Mouse (Mus musculus) cerebellum, adult 2 months (tissue): ENCODE measurements at regions not wholly inside any gene's neighbourhood (a gene's known extent, or its start where the extent isn't known, plus 50 kb on each side); places are given as distances from the start of the nearest gene placed in this dataset.
A peak's percentile ranks its signal among the peaks of the same experiment; 100 is the strongest.

ENCODE experiments used
- DNase-seq, 2 experiments: peaks; one replicate each; pipeline ENCODE4 v3.0.0; 2021
- H3K27ac ChIP-seq: fragments of 200-500 bp; 2 replicates; pipeline ENCODE4 v1.5.1; 2012; ENCODE audit warnings: low read length, control low read depth, inconsistent platforms; ENCODE audit not compliant: insufficient read depth
- H3K27me3 ChIP-seq: fragments of 200-500 bp; 2 replicates; pipeline ENCODE4 v1.6.1; 2012; ENCODE audit warnings: inconsistent platforms, mild to moderate bottlenecking, low read length, moderate library complexity; ENCODE audit not compliant: control insufficient read depth, insufficient read depth
- H3K4me1 ChIP-seq: fragments of 200-500 bp; 2 replicates; pipeline ENCODE4 v1.6.1; 2011; ENCODE audit warnings: low read length; ENCODE audit not compliant: control insufficient read depth, insufficient read depth
- H3K4me3 ChIP-seq: fragments of 200-500 bp; replicated peaks from 2 replicates; pipeline ENCODE3; 2011; ENCODE audit warnings: mild to moderate bottlenecking, low read depth, low read length, control low read depth; ENCODE audit not compliant: insufficient read depth
- CTCF ChIP-seq: fragments of 200-500 bp; IDR thresholded peaks from 2 replicates; pipeline ENCODE4 v1.5.1; 2011; ENCODE audit warnings: low read depth, mild to moderate bottlenecking, control low read depth, low read length, moderate library complexity, borderline replicate concordance; ENCODE audit not compliant: insufficient read depth
- POLR2A ChIP-seq: fragments of 200-500 bp; IDR thresholded peaks from 2 replicates; pipeline ENCODE4 v1.6.1; 2011; ENCODE audit warnings: low read length, control low read depth, borderline replicate concordance; ENCODE audit not compliant: insufficient read depth
- WGBS: fragments of 180-500 bp; shearing (Covaris S2); methylation state at CpG from one replicate; pipeline ENCODE4 v1.1.7; 2018; 5-methylcytosine and 5-hydroxymethylcytosine counted together

DNA sequence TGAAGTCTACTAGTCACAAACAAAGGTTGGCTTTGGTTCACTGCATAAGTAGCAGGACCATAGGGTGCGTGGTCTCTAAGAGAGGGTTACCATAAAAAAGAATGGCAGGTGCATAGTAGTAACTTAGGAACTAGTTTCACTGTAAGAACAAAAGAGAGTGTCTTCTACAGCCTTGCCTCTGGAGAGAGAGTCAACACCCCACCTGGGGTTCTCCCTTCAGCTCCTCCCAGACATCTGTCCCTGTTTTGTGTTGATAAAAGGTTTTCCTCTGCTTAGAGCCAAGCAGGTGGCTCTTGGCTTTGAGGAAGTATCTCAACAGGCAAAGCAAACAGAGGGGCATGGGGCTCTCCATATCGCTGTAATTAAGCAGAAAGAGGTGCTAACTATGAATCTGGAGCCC, 165.6 kb upstream of the Prok2 start:
- no peak overlapping the region for H3K27ac ChIP-seq
- H3K4me3 ChIP-seq: no peak overlapping the region
- WGBS: 55% methylated on average over 2 of the region's 2 CpGs
- TF ChIP-seq CTCF (no peak), POLR2A (no peak)
- no peak for DNase-seq
- no peaks in the 10 kb centered on the region; the same call in 1 of the 2 replicates for H3K27me3 ChIP-seq
- H3K4me1 ChIP-seq: no peaks in the 10 kb centered on the region

DNA sequence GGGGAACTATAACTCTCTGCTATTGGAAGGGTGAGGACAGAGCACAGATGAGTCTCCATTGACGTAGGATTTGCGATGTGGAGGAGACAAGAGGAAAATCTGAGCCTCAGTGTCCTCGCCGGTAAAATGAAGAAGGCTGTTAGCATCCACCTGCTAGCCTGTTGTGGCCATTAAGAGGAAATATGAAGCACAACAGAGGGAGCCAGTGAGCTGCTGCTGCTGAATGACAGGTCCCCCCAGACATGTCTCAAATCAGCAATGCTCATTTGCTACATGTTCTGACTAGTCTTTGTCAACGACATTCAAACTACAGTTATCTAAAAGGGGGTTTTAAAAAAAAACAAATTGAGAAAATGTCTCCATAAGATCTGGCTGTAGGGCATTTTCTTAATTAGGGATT, 164.6 kb upstream of the Prok2 start:
- no peak overlapping the region for H3K27ac ChIP-seq
- no peak for DNase-seq
- TF ChIP-seq POLR2A (no peak), CTCF (0 out of 2 replicates have a peak, but pooled peaks have one; percentile 5)
- H3K4me1 ChIP-seq: no peaks in the 10 kb centered on the region
- no peaks in the 10 kb centered on the region; the same call in 1 of the 2 replicates for H3K27me3 ChIP-seq
- WGBS: 88% methylated on average over 5 of the region's 5 CpGs
- H3K4me3 ChIP-seq: no peak overlapping the region

DNA sequence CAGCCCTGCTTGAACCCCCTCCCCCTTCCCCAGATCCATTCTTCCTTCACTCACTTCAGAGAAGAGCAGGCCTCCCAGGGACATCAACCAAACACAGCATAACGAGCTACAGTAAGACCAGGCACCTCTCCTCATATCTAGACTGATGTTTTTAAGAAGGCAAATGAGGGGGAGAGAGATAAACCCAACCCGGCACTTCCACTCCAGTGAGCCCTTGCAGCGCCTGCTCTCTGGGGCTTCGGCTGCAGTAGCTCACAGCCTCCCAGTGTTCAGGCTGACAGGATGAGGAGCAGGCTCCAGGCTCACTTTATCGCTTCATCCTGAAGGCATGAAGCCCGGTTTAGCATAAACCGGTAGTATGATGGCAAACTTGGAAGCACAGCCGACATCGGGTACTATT, 162.9 kb upstream of the Prok2 start:
- WGBS: 60% methylated on average over 9 of the region's 9 CpGs
- no peak overlapping the region for H3K4me3 ChIP-seq
- no peak for DNase-seq
- no peaks in the 10 kb centered on the region; the same call in 1 of the 2 replicates for H3K27me3 ChIP-seq
- TF ChIP-seq POLR2A: no peak
- no peak for TF ChIP-seq CTCF
- H3K4me1 ChIP-seq: no peaks in the 10 kb centered on the region
- H3K27ac ChIP-seq: no peak overlapping the region

DNA sequence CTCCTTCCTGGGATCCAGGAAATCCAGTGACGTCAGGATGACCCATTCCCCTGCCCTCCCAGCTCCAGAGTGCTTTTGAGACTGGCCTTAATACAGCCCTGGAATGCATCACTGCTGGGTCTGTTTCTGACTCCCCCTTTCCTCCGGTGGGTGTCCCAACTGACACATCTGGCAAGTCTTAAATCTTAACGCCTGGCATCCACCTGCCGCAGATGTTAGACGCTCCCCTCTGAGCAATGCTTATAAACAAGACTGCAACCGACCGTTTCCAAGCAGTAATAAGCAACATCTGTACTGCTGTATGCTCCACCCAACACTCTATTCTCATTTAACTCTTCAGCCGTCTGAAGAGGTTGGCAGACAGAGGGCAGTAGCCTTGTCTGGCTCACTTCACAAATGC, 161.7 kb upstream of the Prok2 start:
- H3K4me3 ChIP-seq: no peak overlapping the region
- WGBS: 76% methylated on average over 8 of the region's 8 CpGs
- no peaks in the 10 kb centered on the region; the same call in 1 of the 2 replicates for H3K27me3 ChIP-seq
- H3K4me1 ChIP-seq: no peaks in the 10 kb centered on the region
- no peak for DNase-seq
- TF ChIP-seq CTCF (no peak), POLR2A (no peak)
- H3K27ac ChIP-seq: no peak overlapping the region

DNA sequence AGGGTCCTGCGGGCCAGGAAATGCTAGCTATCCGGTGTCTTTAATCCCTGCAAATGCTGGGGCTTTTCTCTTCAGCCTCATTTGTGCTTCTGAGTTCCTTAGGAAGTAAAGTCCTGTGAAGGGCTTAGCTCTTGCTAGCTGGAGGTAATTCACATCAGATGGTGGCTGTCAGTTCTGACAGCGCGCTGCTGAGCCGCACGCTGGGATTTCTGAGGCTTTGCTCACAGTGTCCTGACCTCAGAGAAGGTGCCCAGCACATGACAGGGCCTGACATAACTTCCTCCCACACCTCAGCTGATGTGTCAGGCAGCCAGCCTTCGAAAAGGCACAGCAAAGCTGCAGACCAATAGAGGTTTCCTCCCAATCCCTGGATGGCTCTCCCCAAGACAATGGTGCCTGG, 158.6 kb upstream of the Prok2 start:
- WGBS: 66% methylated on average over 7 of the region's 7 CpGs
- Histone ChIP-seq H3K4me1 (peaks cover 3% of the 10 kb centered on the region; the same call in 1 of the 2 replicates), H3K27ac (no peak overlapping the region), H3K4me3 (no peak overlapping the region), H3K27me3 (no peaks in the 10 kb centered on the region; the same call in 1 of the 2 replicates)
- TF ChIP-seq CTCF (no peak), POLR2A (no peak)
- no peak for DNase-seq

DNA sequence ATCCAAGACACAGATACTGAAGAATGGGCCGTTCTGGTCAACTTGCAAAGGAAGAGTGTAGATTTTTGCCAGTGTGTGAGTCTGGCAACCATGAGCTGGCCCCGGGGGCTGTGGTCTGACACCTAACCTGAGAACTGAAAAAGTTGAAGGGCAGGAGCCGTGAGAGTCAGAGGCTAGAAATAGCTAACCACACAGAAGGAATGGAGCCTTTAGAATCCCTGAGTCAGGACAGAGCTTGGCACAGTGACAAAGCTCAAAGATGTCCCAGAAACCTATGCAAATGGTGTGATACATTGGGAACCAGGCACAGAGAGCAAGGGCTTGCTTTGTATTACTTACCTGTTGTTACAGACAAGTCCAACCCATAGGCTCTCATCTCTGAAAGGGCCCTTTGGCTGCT, 157.9 kb upstream of the Prok2 start:
- 86% methylated on average over 3 of the region's 3 CpGs for WGBS
- no peak for DNase-seq

DNA sequence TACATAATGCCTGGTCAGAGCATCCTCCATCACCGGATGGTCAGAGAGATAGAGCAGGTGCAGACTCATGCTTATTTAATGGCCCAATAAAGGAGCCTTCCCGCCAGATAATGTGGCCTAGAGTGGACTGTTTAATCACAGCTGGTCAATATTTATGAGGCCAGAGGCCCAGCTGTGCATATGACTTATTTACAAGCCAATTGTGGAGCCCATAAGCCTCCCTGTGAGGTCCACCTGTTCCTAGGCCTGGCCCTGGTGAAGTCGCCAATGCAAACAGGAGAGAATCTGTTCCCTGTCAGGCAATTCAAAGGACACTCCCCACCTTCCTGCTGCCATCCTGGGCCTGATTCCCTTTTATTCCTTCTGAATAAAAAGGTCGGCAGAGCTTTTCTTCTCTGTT, 155.4 kb upstream of the Prok2 start:
- Histone ChIP-seq H3K27ac (no peak overlapping the region), H3K4me1 (peaks cover 3% of the 10 kb centered on the region; the same call in 1 of the 2 replicates), H3K27me3 (no peaks in the 10 kb centered on the region), H3K4me3 (no peak overlapping the region)
- 60% methylated on average over 4 of the region's 4 CpGs for WGBS
- TF ChIP-seq POLR2A (no peak), CTCF (no peak)
- DNase-seq: no peak

More for the DNA sequence above, 157.9 kb upstream of the Prok2 start:
- no peak for TF ChIP-seq POLR2A
- no peak for TF ChIP-seq CTCF
- no peak overlapping the region for H3K4me3 ChIP-seq
- H3K27ac ChIP-seq: no peak overlapping the region
- H3K4me1 ChIP-seq: peaks cover 3% of the 10 kb centered on the region; the same call in 1 of the 2 replicates
- no peaks in the 10 kb centered on the region; the same call in 1 of the 2 replicates for H3K27me3 ChIP-seq

DNA sequence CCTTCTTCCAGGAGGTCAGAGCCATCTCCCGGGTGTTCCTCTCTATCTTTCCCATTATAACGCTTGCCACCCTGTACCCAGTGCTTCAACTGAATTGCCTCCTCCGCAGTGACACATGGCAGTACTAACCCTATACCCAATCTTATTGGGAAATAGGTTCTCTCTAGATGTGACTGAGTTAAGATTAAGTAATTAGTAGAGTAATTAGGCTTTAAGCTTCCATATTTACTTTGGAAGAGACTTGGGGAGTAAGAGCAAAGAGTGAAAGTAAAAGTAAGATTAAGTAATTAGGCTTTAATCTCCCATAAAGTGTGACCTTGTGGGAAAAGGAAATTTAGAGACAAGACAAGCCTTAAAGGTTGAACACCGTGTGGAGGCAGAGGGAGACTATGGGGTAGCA, 148.7 kb upstream of the Prok2 start:
- no peak for DNase-seq
- no peak for TF ChIP-seq CTCF
- no peak for TF ChIP-seq POLR2A
- Histone ChIP-seq H3K27ac (no peak overlapping the region), H3K27me3 (no peaks in the 10 kb centered on the region), H3K4me3 (no peak overlapping the region), H3K4me1 (no peaks in the 10 kb centered on the region)
- 96% methylated on average over 4 of the region's 4 CpGs for WGBS
